Mouse (Mus musculus) heart, adult 2 months (tissue): ENCODE measurements at regions not wholly inside any gene's neighbourhood (a gene's known extent, or its start where the extent isn't known, plus 50 kb on each side); places are given as distances from the start of the nearest gene placed in this dataset.

Experiments
- CTCF ChIP-seq: fragments of 200-600 bp; IDR thresholded peaks from 2 replicates; pipeline ENCODE4 v1.8.1; 2022; ENCODE audit warnings: antibody characterized with exemption, mild to moderate bottlenecking, moderate library complexity
- EP300 ChIP-seq: fragments of 200-500 bp; IDR thresholded peaks from 2 replicates; pipeline ENCODE4 v1.6.1; 2011; ENCODE audit warnings: low read depth, low read length, control low read depth; ENCODE audit not compliant: insufficient read depth
- POLR2A ChIP-seq: fragments of 200-500 bp; IDR thresholded peaks from 2 replicates; pipeline ENCODE4 v1.6.1; 2011; ENCODE audit warnings: mild to moderate bottlenecking, low read depth, low read length, control low read depth; ENCODE audit not compliant: insufficient read depth

GRCm38 (mm10) chr6:100450108-100450507 is 162.8 kb upstream of the Rybp start:
- TF ChIP-seq CTCF (no peak), EP300 (no peak), POLR2A (no peak)
